Mouse (Mus musculus): Measurements from ENCODE around the gene Etv2. TPM values are rescaled to one million over a fixed set of nuclear protein-coding genes. Genes with fewer than 3 reads are reported as not detected.

The Etv2 gene
- polyA plus RNA-seq, 1 experiment: 0.11 TPM

- TF ChIP-seq CTCF (IDR thresholded peaks at IDR 0.05; ENCODE audit: extremely low read depth, insufficient read length, insufficient replicate concordance, low read depth, low read length) (no peak), POLR2A (IDR thresholded peaks at IDR 0.05; ENCODE audit: low read depth, low read length) (no peak)
- no peak within 1 kb of the TSS for H3K27ac ChIP-seq (ENCODE audit: insufficient read depth, low read depth, low read length)
- under 1% methylated on average over 34 of the region's 34 CpGs for WGBS
- peak within 1 kb of the TSS; percentile 84 for H3K4me3 ChIP-seq (ENCODE audit: low read depth, low read length)
- H3K36me3 ChIP-seq (ENCODE audit: control insufficient read depth, insufficient read depth, low read length): peaks cover 5% of the 10 kb centered on the region; the same call in 1 of the 2 replicates
- H3K4me1 ChIP-seq (ENCODE audit: control insufficient read depth, insufficient read depth, insufficient read length, low read length): peaks cover 5% of the 10 kb centered on the region; the same call in 1 of the 2 replicates
- H3K27me3 ChIP-seq (ENCODE audit: control insufficient read depth, insufficient read depth, low read length): no peaks in the 10 kb centered on the region
Observed at GRCm38 (mm10) chr7:30664529-30665200, 29.0 kb upstream of the Etv2 start, which contains the start of gene Haus5. Gene Haus5 (minus strand): TSS chr7:30664994.

GRCm38 (mm10) chr7:30649591-30650540, 14.2 kb upstream of the Etv2 start, which contains the start of gene Rbm42:
Gene Rbm42 (minus strand): TSS chr7:30650317.
- Histone ChIP-seq H3K4me1 (ENCODE audit: control insufficient read depth, insufficient read depth, insufficient read length, low read length) (peaks cover 3% of the 10 kb centered on the region; the same call in 1 of the 2 replicates), H3K27ac (ENCODE audit: insufficient read depth, low read depth, low read length) (no peak within 1 kb of the TSS), H3K36me3 (ENCODE audit: control insufficient read depth, insufficient read depth, low read length) (peaks cover 33% of the 10 kb centered on the region), H3K4me3 (ENCODE audit: low read depth, low read length) (peak within 1 kb of the TSS; percentile 96), H3K27me3 (ENCODE audit: control insufficient read depth, insufficient read depth, low read length) (no peaks in the 10 kb centered on the region)
- peak; percentile 66 for TF ChIP-seq POLR2A (IDR thresholded peaks at IDR 0.05; ENCODE audit: low read depth, low read length)
- TF ChIP-seq CTCF (IDR thresholded peaks at IDR 0.05; ENCODE audit: extremely low read depth, insufficient read length, insufficient replicate concordance, low read depth, low read length): no peak
- under 1% methylated on average over 59 of the region's 59 CpGs for WGBS

GRCm38 (mm10) chr7:30639083-30639482, 3.4 kb upstream of the Etv2 start:
- 22% methylated on average over 4 of the region's 4 CpGs for WGBS
- TF ChIP-seq POLR2A (IDR thresholded peaks at IDR 0.05; ENCODE audit: low read depth, low read length) (no peak), CTCF (IDR thresholded peaks at IDR 0.05; ENCODE audit: extremely low read depth, insufficient read length, insufficient replicate concordance, low read depth, low read length) (no peak)
- Histone ChIP-seq H3K27ac (ENCODE audit: insufficient read depth, low read depth, low read length) (no peak overlapping the region), H3K4me3 (ENCODE audit: low read depth, low read length) (no peak overlapping the region), H3K36me3 (ENCODE audit: control insufficient read depth, insufficient read depth, low read length) (peaks cover 34% of the 10 kb centered on the region), H3K27me3 (ENCODE audit: control insufficient read depth, insufficient read depth, low read length) (peaks cover 16% of the 10 kb centered on the region), H3K4me1 (ENCODE audit: control insufficient read depth, insufficient read depth, insufficient read length, low read length) (peaks cover 6% of the 10 kb centered on the region; the same call in 1 of the 2 replicates)

GRCm38 (mm10) chr7:30636395-30636794, 743 bp upstream of the Etv2 start:
- H3K4me1 ChIP-seq (ENCODE audit: control insufficient read depth, insufficient read depth, insufficient read length, low read length): peaks cover 6% of the 10 kb centered on the region; the same call in 1 of the 2 replicates
- no peak for TF ChIP-seq CTCF (IDR thresholded peaks at IDR 0.05; ENCODE audit: extremely low read depth, insufficient read length, insufficient replicate concordance, low read depth, low read length)
- no peak for TF ChIP-seq POLR2A (IDR thresholded peaks at IDR 0.05; ENCODE audit: low read depth, low read length)
- H3K27ac ChIP-seq (ENCODE audit: insufficient read depth, low read depth, low read length): no peak overlapping the region
- no peak overlapping the region for H3K4me3 ChIP-seq (ENCODE audit: low read depth, low read length)
- WGBS: 31% methylated on average over 11 of the region's 11 CpGs
- peaks cover 30% of the 10 kb centered on the region for H3K27me3 ChIP-seq (ENCODE audit: control insufficient read depth, insufficient read depth, low read length)
- H3K36me3 ChIP-seq (ENCODE audit: control insufficient read depth, insufficient read depth, low read length): peaks cover 10% of the 10 kb centered on the region

- Histone ChIP-seq H3K4me1 (ENCODE audit: control insufficient read depth, insufficient read depth, insufficient read length, low read length) (peaks cover 6% of the 10 kb centered on the region; the same call in 1 of the 2 replicates), H3K4me3 (ENCODE audit: low read depth, low read length) (no peak overlapping the region), H3K27me3 (ENCODE audit: control insufficient read depth, insufficient read depth, low read length) (peaks cover 30% of the 10 kb centered on the region), H3K36me3 (ENCODE audit: control insufficient read depth, insufficient read depth, low read length) (no peaks in the 10 kb centered on the region), H3K27ac (ENCODE audit: insufficient read depth, low read depth, low read length) (no peak overlapping the region)
- TF ChIP-seq POLR2A (IDR thresholded peaks at IDR 0.05; ENCODE audit: low read depth, low read length) (no peak), CTCF (IDR thresholded peaks at IDR 0.05; ENCODE audit: extremely low read depth, insufficient read length, insufficient replicate concordance, low read depth, low read length) (peak; percentile 53; the same call in 1 of the 2 replicates)
- 2% methylated on average over 20 of the region's 20 CpGs for WGBS
Observed at GRCm38 (mm10) chr7:30634621-30635020, 1.0 kb downstream of the Etv2 start.

GRCm38 (mm10) chr7:30633762-30634412, 1.8 kb downstream of the Etv2 start:
- WGBS: 8% methylated on average over 27 of the region's 27 CpGs
- Histone ChIP-seq H3K4me3 (ENCODE audit: low read depth, low read length) (no peak overlapping the region), H3K4me1 (ENCODE audit: control insufficient read depth, insufficient read depth, insufficient read length, low read length) (peaks cover 6% of the 10 kb centered on the region; the same call in 1 of the 2 replicates), H3K36me3 (ENCODE audit: control insufficient read depth, insufficient read depth, low read length) (no peaks in the 10 kb centered on the region), H3K27me3 (ENCODE audit: control insufficient read depth, insufficient read depth, low read length) (peaks cover 30% of the 10 kb centered on the region), H3K27ac (ENCODE audit: insufficient read depth, low read depth, low read length) (no peak overlapping the region)
- TF ChIP-seq CTCF (IDR thresholded peaks at IDR 0.05; ENCODE audit: extremely low read depth, insufficient read length, insufficient replicate concordance, low read depth, low read length) (no peak), POLR2A (IDR thresholded peaks at IDR 0.05; ENCODE audit: low read depth, low read length) (no peak)

Data from small intestine, adult 2 months (tissue).